Mouse (Mus musculus): ENCODE measurements around the gene Eif2b3. TPM values are rescaled to one million over a fixed set of nuclear protein-coding genes. Genes with fewer than 3 reads are reported as not detected.

The Eif2b3 gene
- polyA plus RNA-seq, 1 experiment from 2014 or later, result 20.3 TPM

DNA sequence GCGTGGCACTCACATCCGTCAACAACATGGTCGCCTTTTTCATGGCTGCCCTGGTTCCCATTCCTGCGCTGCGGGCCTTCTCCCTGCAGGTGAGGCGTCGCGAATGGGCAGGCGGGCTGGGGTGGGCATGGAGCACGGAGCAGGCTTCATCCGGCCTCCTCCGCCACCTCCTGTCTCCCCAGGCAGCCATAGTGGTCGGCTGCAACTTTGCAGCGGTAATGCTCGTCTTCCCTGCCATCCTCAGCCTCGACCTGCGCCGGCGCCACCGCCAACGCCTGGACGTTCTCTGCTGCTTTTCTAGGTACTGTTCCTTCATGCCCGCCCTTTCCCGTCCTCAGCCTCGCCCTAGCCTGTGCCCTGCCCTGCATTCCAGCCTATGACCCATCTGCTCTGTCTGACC, 90.1 kb downstream of the Eif2b3 start:
- WGBS (ENCODE audit: insufficient replicate concordance), result 80% methylated on average over 25 of the region's 25 CpGs
- no peak for ATAC-seq (ENCODE audit: low read depth)

DNA sequence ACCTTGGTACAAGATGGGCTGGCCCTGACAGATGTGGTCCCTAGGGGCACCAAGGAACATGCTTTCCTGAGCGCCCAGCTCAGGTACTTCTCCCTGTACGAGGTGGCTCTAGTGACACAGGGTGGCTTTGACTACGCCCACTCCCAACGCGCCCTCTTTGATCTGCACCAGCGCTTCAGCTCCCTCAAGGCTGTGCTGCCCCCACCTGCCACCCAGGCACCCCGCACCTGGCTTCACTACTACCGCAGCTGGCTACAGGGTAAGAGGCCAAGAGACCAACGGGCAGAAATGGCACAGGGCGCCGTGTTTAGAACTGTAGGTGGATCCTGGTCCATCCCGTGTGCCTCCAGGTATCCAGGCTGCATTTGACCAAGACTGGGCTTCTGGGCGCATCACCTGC, 91.0 kb downstream of the Eif2b3 start:
- H3K9ac ChIP-seq (ENCODE audit: low read depth, low read length), result no peak overlapping the region
- H3K9me3 ChIP-seq (replicated peaks; ENCODE audit: control insufficient read depth, low read length), result no peaks in the 10 kb centered on the region
- no peak overlapping the region for H3K4me2 ChIP-seq (ENCODE audit: low read depth, low read length)
- no peaks in the 10 kb centered on the region for H3K36me3 ChIP-seq (ENCODE audit: control insufficient read depth, insufficient read depth)
- H3K4me1 ChIP-seq (ENCODE audit: control insufficient read depth, low read depth, low read length), result no peaks in the 10 kb centered on the region
- ATAC-seq (ENCODE audit: low read depth), result no peak
- H3K27me3 ChIP-seq (ENCODE audit: control insufficient read depth, insufficient read depth, low read depth, low read length), result no peaks in the 10 kb centered on the region
- H3K4me3 ChIP-seq (ENCODE audit: low read depth, low read length), result no peak overlapping the region
- H3K27ac ChIP-seq (ENCODE audit: low read length), result no peak overlapping the region
- 76% methylated on average over 13 of the region's 13 CpGs for WGBS (ENCODE audit: insufficient replicate concordance)

More for the DNA sequence above, 90.1 kb downstream of the Eif2b3 start:
- no peak overlapping the region for H3K4me3 ChIP-seq (ENCODE audit: low read depth, low read length)
- no peaks in the 10 kb centered on the region for H3K27me3 ChIP-seq (ENCODE audit: control insufficient read depth, insufficient read depth, low read depth, low read length)
- H3K36me3 ChIP-seq (ENCODE audit: control insufficient read depth, insufficient read depth), result no peaks in the 10 kb centered on the region
- H3K27ac ChIP-seq (ENCODE audit: low read length), result no peak overlapping the region
- H3K4me1 ChIP-seq (ENCODE audit: control insufficient read depth, low read depth, low read length), result no peaks in the 10 kb centered on the region
- no peak overlapping the region for H3K4me2 ChIP-seq (ENCODE audit: low read depth, low read length)
- no peak overlapping the region for H3K9ac ChIP-seq (ENCODE audit: low read depth, low read length)
- H3K9me3 ChIP-seq (replicated peaks; ENCODE audit: control insufficient read depth, low read length), result no peaks in the 10 kb centered on the region

DNA sequence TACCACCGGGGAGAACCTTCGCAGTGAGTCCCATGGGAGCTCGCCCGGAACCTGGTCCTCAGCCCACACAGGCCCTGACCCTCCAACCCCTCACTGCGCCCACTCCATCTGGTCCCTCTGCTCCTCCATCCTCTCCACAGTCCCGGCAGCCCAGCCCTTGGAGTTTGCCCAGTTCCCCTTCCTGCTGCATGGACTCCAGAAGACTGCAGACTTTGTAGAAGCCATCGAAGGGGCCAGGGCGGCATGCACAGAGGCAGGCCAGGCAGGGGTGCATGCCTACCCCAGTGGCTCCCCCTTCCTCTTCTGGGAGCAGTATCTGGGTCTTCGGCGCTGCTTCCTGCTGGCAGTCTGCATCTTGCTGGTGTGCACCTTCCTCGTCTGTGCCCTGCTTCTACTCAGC, 91.8 kb downstream of the Eif2b3 start:
- H3K4me3 ChIP-seq (ENCODE audit: low read depth, low read length), result no peak overlapping the region
- H3K4me1 ChIP-seq (ENCODE audit: control insufficient read depth, low read depth, low read length), result no peaks in the 10 kb centered on the region
- H3K27ac ChIP-seq (ENCODE audit: low read length), result no peak overlapping the region
- no peak overlapping the region for H3K9ac ChIP-seq (ENCODE audit: low read depth, low read length)
- no peak for ATAC-seq (ENCODE audit: low read depth)
- H3K9me3 ChIP-seq (replicated peaks; ENCODE audit: control insufficient read depth, low read length), result no peaks in the 10 kb centered on the region
- H3K4me2 ChIP-seq (ENCODE audit: low read depth, low read length), result no peak overlapping the region
- H3K36me3 ChIP-seq (ENCODE audit: control insufficient read depth, insufficient read depth), result no peaks in the 10 kb centered on the region
- no peaks in the 10 kb centered on the region for H3K27me3 ChIP-seq (ENCODE audit: control insufficient read depth, insufficient read depth, low read depth, low read length)
- 73% methylated on average over 11 of the region's 11 CpGs for WGBS (ENCODE audit: insufficient replicate concordance)

DNA sequence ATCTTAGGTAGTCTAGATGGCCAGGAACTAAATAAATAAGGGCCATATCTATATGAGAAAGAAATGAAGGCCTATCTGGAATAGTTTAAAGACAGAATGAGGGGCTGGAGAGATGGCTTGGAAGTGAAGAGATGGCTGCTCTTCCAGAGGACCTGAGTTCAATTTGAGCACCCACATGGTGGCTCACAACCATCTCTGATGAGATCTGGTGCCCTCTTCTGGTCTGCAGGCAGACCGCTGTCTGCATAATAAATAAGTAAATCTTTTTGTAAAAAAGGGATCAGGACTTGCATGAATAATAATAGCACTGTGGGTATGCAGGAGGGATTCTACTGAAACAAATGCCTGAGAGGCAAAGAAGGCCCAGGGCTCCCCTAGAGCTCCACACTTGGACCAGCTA, 94.0 kb downstream of the Eif2b3 start:
- H3K9me3 ChIP-seq (replicated peaks; ENCODE audit: control insufficient read depth, low read length), result no peaks in the 10 kb centered on the region
- H3K36me3 ChIP-seq (ENCODE audit: control insufficient read depth, insufficient read depth), result no peaks in the 10 kb centered on the region
- no peak overlapping the region for H3K9ac ChIP-seq (ENCODE audit: low read depth, low read length)
- no peak overlapping the region for H3K4me2 ChIP-seq (ENCODE audit: low read depth, low read length)
- no peaks in the 10 kb centered on the region for H3K4me1 ChIP-seq (ENCODE audit: control insufficient read depth, low read depth, low read length)
- no peak for ATAC-seq (ENCODE audit: low read depth)
- no peak overlapping the region for H3K4me3 ChIP-seq (ENCODE audit: low read depth, low read length)
- no peak overlapping the region for H3K27ac ChIP-seq (ENCODE audit: low read length)
- no peaks in the 10 kb centered on the region for H3K27me3 ChIP-seq (ENCODE audit: control insufficient read depth, insufficient read depth, low read depth, low read length)
- 83% methylated on average over 1 of the region's 1 CpGs for WGBS (ENCODE audit: insufficient replicate concordance)

DNA sequence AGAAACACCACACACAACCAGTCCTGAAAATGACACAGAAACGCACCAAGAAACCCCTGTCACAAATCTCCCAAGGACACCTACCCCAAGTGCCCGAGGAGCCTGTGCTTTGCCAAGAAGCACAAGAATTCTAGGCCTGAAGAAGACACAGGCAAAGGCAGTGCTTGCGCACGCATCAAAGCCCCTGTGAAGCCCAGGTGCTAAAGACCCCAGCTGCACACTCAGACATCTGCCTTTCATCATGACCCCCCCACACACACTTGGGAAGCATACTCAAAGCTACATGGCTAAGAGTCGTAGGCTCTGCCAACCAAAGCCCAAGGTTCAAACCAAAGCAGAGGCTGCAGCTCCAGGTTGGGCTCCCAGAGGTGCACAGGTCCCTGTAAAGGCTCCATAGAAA, 96.4 kb downstream of the Eif2b3 start:
- 75% methylated on average over 5 of the region's 5 CpGs for WGBS (ENCODE audit: insufficient replicate concordance)
- ATAC-seq (ENCODE audit: low read depth), result no peak
- H3K9me3 ChIP-seq (replicated peaks; ENCODE audit: control insufficient read depth, low read length), result no peaks in the 10 kb centered on the region

DNA sequence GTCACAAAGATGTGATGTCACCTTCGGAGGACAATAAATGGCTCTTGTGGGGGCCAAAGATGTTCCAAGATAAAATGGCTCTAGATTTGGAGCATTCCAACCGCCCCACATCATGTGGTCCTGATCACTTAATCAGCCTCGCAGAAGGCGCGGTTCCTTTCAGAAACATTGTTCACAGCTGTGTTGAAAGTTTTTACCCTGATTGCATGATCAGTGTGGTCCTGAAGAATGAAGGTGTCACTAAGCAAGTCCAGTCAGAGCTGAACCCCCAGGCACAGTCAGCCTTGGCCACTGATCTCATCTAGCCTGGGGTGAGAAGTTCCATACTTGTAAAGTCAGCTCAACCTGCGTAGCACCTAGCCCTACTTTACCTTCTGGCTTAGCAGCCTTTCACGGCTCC, 98.7 kb downstream of the Eif2b3 start:
- Histone ChIP-seq H3K27ac (ENCODE audit: low read length) (no peak overlapping the region), H3K4me2 (ENCODE audit: low read depth, low read length) (no peak overlapping the region)
- ATAC-seq (ENCODE audit: low read depth), result no peak

More for the DNA sequence above, 96.4 kb downstream of the Eif2b3 start:
- Histone ChIP-seq H3K9ac (ENCODE audit: low read depth, low read length) (no peak overlapping the region), H3K27me3 (ENCODE audit: control insufficient read depth, insufficient read depth, low read depth, low read length) (no peaks in the 10 kb centered on the region), H3K4me2 (ENCODE audit: low read depth, low read length) (no peak overlapping the region), H3K27ac (ENCODE audit: low read length) (no peak overlapping the region), H3K36me3 (ENCODE audit: control insufficient read depth, insufficient read depth) (no peaks in the 10 kb centered on the region), H3K4me3 (ENCODE audit: low read depth, low read length) (no peak overlapping the region), H3K4me1 (ENCODE audit: control insufficient read depth, low read depth, low read length) (peaks cover 5% of the 10 kb centered on the region)

DNA sequence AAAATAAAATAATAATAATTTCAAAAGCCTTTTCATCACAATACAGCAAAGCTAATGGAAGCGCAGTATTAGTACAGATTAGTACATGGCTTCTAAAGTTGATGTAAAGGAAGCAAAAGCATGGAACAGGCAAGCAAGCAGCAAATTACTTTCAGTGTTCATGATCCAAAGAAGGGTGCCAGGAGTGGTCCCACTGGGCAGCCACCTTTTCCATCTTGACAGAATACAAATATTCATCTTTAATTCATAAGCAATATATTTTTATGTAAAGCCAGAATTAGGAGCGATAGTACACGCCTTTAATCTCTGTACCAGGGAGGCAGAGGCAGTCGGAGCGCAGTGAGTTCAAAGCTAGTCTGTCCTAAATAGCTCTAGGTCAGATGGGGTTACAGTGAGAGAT, 100.4 kb downstream of the Eif2b3 start:
- WGBS (ENCODE audit: insufficient replicate concordance), result 79% methylated on average over 5 of the region's 5 CpGs

More for the DNA sequence above, 98.7 kb downstream of the Eif2b3 start:
- no peaks in the 10 kb centered on the region for H3K9me3 ChIP-seq (replicated peaks; ENCODE audit: control insufficient read depth, low read length)
- H3K9ac ChIP-seq (ENCODE audit: low read depth, low read length), result no peak overlapping the region
- H3K4me1 ChIP-seq (ENCODE audit: control insufficient read depth, low read depth, low read length), result peaks cover 9% of the 10 kb centered on the region
- no peak overlapping the region for H3K4me3 ChIP-seq (ENCODE audit: low read depth, low read length)
- H3K27me3 ChIP-seq (ENCODE audit: control insufficient read depth, insufficient read depth, low read depth, low read length), result no peaks in the 10 kb centered on the region
- H3K36me3 ChIP-seq (ENCODE audit: control insufficient read depth, insufficient read depth), result no peaks in the 10 kb centered on the region
- 77% methylated on average over 7 of the region's 7 CpGs for WGBS (ENCODE audit: insufficient replicate concordance)

DNA sequence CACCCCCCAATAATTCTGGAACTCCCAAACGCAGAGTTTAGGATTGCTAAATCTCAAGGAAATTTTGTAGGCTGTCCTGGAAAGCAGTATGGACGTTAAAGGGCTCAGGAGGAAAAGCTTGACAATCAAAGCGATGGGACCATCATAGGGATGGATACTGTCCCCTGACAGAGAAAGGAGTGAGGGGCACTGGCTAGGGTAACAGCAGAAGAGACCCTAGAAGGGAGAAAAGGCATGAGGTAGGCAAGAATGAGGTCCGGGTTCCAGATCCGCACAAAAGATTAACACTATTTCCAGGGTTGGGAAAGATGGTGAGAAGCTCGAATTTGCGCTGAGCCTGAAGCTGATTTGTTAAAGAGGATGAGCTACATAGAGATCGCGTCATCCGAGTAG, 100.8 kb downstream of the Eif2b3 start:
- H3K4me2 ChIP-seq (ENCODE audit: low read depth, low read length), result peak overlapping the region; percentile 98
- peaks cover 19% of the 10 kb centered on the region for H3K4me1 ChIP-seq (ENCODE audit: control insufficient read depth, low read depth, low read length)
- peak overlapping the region; percentile 72 for H3K9ac ChIP-seq (ENCODE audit: low read depth, low read length)
- H3K4me3 ChIP-seq (ENCODE audit: low read depth, low read length), result peak overlapping the region; percentile 74
- H3K36me3 ChIP-seq (ENCODE audit: control insufficient read depth, insufficient read depth), result no peaks in the 10 kb centered on the region
- H3K27me3 ChIP-seq (ENCODE audit: control insufficient read depth, insufficient read depth, low read depth, low read length), result no peaks in the 10 kb centered on the region
- H3K9me3 ChIP-seq (replicated peaks; ENCODE audit: control insufficient read depth, low read length), result no peaks in the 10 kb centered on the region
- H3K27ac ChIP-seq (ENCODE audit: low read length), result peak overlapping the region; percentile 72
- 5% methylated on average over 10 of the region's 10 CpGs for WGBS (ENCODE audit: insufficient replicate concordance)
- no peak; the same call in 1 of the 2 replicates for ATAC-seq (ENCODE audit: low read depth)

More for the DNA sequence above, 100.4 kb downstream of the Eif2b3 start:
- Histone ChIP-seq H3K36me3 (ENCODE audit: control insufficient read depth, insufficient read depth) (no peaks in the 10 kb centered on the region), H3K27me3 (ENCODE audit: control insufficient read depth, insufficient read depth, low read depth, low read length) (no peaks in the 10 kb centered on the region), H3K9me3 (replicated peaks; ENCODE audit: control insufficient read depth, low read length) (no peaks in the 10 kb centered on the region), H3K4me3 (ENCODE audit: low read depth, low read length) (peak overlapping the region; percentile 74), H3K27ac (ENCODE audit: low read length) (peak overlapping the region; percentile 72; the same call in 1 of the 2 replicates), H3K4me1 (ENCODE audit: control insufficient read depth, low read depth, low read length) (peaks cover 15% of the 10 kb centered on the region), H3K9ac (ENCODE audit: low read depth, low read length) (peak overlapping the region; percentile 72), H3K4me2 (ENCODE audit: low read depth, low read length) (peak overlapping the region; percentile 98)
- ATAC-seq (ENCODE audit: low read depth), result no peak

DNA sequence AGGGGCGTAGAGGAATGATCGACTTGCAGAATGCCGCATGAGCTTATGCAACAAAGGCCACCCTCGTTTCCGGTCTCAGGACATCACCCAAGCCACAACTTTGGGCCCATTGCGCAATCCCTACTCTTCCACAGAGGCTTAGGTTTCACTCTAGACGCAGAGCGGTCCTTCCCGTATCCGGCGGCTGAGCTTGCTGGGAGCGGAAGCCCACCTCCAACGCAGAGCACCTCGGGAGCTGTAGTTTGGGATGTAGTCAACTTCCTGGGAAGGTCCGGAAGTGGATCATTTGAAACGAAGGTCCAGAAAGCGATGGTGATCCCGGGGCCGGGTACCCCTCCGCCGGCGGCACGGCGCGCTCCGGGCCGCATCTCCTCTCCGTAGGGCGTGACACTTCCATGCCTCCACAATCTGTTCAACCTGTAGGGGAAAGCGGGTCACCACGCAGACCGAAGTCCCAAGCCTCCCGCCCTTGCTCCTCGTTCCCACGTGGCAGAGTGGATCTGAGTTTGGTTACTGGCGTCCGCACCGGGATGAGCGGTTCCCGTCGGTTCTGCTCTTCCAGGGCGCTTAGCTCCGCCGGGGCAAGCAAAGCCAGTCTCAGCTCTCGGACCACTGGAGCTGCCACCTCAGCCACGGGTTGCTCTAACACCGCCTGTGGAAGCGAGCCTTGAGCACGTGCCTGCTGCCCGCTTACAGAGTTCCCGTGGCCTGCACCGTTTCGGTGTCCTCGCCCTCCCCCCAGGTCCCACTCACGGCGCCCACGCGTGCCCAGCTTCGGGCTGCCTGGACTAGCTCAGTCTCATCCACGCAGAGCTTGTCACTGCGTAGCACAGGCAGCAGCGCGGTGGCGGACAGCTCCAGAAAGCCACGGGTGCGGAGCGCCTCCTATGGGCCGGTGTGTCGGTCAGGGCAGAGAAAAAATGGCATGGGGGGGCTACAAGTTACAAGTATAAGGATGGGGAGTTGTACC, 101.5 kb downstream of the Eif2b3 start:
- Histone ChIP-seq H3K36me3 (ENCODE audit: control insufficient read depth, insufficient read depth) (no peaks in the 10 kb centered on the region), H3K4me2 (ENCODE audit: low read depth, low read length) (peak overlapping the region; percentile 98), H3K27ac (ENCODE audit: low read length) (peak overlapping the region; percentile 72), H3K4me3 (ENCODE audit: low read depth, low read length) (peak overlapping the region; percentile 74), H3K4me1 (ENCODE audit: control insufficient read depth, low read depth, low read length) (peaks cover 26% of the 10 kb centered on the region), H3K9ac (ENCODE audit: low read depth, low read length) (peak overlapping the region; percentile 72), H3K9me3 (replicated peaks; ENCODE audit: control insufficient read depth, low read length) (no peaks in the 10 kb centered on the region), H3K27me3 (ENCODE audit: control insufficient read depth, insufficient read depth, low read depth, low read length) (no peaks in the 10 kb centered on the region)
- ATAC-seq (ENCODE audit: low read depth), result peak; percentile 90
- WGBS (ENCODE audit: insufficient replicate concordance), result under 1% methylated on average over 69 of the region's 69 CpGs
